Mouse (Mus musculus) megakaryocyte, embryonic 14.5 days (primary cell): Measurements from ENCODE around the gene Prickle1.

Source experiments
- FLI1 ChIP-seq: IDR thresholded peaks from 2 replicates; pipeline ENCODE4 v1.6.1; 2012; ENCODE audit warnings: low read length, inconsistent platforms, mixed read lengths
- GATA1 ChIP-seq: IDR thresholded peaks from 3 replicates; pipeline ENCODE4 v1.6.1; 2012; ENCODE audit warnings: mixed read lengths, low read length, inconsistent platforms, borderline replicate concordance

DNA sequence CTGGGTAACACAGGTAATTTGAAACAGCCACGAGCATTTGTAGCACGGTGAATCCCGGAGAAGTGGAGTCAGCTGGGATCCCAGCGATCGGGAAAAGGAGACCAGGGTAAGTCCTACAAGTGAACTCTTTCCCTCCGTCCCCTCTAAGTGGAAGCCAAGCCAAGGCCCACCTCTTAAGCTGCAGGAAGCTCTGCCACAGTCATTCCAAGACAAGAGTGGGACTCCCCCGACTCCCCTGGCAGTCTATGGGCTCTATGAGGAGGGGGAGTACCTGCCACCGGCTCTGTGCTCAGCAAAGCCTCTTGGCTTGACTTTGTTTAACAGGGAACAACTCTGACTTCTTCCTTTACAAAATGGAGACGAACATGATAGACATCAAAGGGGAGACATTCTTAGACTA, 47.4 kb downstream of the Prickle1 start:
- no peak for TF ChIP-seq GATA1
- TF ChIP-seq FLI1 = no peak
